ENCODE assay signal across 8 mouse cellular contexts in the genomic region with DNA sequence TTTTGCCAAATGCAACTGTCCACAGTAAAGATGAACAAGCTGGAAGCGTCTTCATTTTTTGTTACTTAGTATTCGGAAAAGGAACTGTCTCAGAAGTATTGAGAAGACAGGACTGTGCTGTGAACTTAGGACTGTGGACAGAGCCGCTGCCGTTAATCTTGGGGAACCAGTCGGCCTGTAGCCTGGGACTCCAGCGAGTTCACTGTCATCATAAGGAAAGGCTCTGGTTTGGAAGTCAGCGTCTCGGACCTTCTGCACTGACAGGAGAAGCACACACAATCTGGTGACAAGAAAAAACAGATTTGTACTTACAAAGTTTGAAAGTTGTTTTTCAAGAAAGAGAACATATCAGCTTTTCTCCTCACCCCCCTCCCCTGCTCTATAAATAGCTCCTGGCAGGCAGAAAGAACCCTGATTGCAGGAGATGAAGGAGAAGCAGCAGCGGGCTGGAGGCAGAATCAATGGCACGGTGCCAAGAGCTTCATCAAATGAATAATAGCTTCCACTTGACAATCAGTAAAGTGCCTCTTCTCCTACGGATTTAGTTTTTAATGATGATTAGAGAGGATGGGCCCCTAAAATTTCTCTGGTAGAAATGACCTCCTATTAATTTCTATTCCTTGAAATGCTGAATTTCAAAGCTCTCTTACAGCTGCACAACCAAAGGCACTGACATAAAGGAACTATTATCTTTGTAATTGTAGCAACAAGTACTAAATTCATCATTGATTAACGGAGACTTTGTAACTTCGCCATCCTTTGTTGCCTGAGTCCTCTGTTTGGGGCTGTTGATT.
DNase-seq lines count a peak whose midpoint lies in the region; ATAC-seq lines count a peak whose summit lies in the region.

No protein-coding gene starts in this region.

- H3K9ac ChIP-seq in neural tube, embryonic 11.5 days (ENCODE audit: low read length) = no peak overlapping the region
- H3K9ac ChIP-seq in heart, embryonic 15.5 days = no peak overlapping the region

- 0 out of 2 replicates have a peak, but pooled peaks cover 3% of the 10 kb centered on the region for H3K4me1 ChIP-seq in neural tube, embryonic 11.5 days (ENCODE audit: control insufficient read depth, insufficient read depth, low read length)
- peaks cover 11% of the 10 kb centered on the region for H3K4me1 ChIP-seq in heart, embryonic 15.5 days (replicated peaks)

- WGBS in neural tube, embryonic 11.5 days = 25% methylated on average over 13 of the region's 13 CpGs
- 13% methylated on average over 13 of the region's 13 CpGs for WGBS in heart, embryonic 15.5 days

- ATAC-seq in neural tube, embryonic 11.5 days (ENCODE audit: insufficient read depth, low FRiP score, low TSS enrichment) = peak; percentile 48; the same call in 1 of the 2 replicates
- ATAC-seq in heart, embryonic 15.5 days (replicated peaks; ENCODE audit: insufficient number of reproducible peaks, insufficient read depth, low FRiP score, low read depth) = no peak

- no peaks in the 10 kb centered on the region for H3K27me3 ChIP-seq in neural tube, embryonic 11.5 days (ENCODE audit: control insufficient read depth, insufficient read depth, low read length)
- H3K27me3 ChIP-seq in heart, embryonic 15.5 days = no peaks in the 10 kb centered on the region

- H3K4me2 ChIP-seq in neural tube, embryonic 11.5 days (ENCODE audit: low read depth) = no peak overlapping the region
- H3K4me2 ChIP-seq in heart, embryonic 15.5 days = peak overlapping the region; percentile 53

- H3K27ac ChIP-seq in neural tube, embryonic 11.5 days (ENCODE audit: low read depth, low read length) = no peak overlapping the region
- 0 out of 2 replicates have a peak overlapping the region, but pooled peaks have one; percentile 40 for H3K27ac ChIP-seq in heart, embryonic 15.5 days

- H3K36me3 ChIP-seq in neural tube, embryonic 11.5 days (ENCODE audit: control insufficient read depth, insufficient read depth, low read length) = no peaks in the 10 kb centered on the region
- no peaks in the 10 kb centered on the region for H3K36me3 ChIP-seq in heart, embryonic 15.5 days

- intact Hi-C loops in left cerebral cortex, postnatal 10 days (cut with DNase I) = no loop called here

- no peak overlapping the region for H3K4me3 ChIP-seq in neural tube, embryonic 11.5 days (ENCODE audit: low read depth, low read length)
- H3K4me3 ChIP-seq in heart, embryonic 15.5 days = peak overlapping the region; percentile 25

- H3K9me3 ChIP-seq in neural tube, embryonic 11.5 days (ENCODE audit: control insufficient read depth, low read length) = no peaks in the 10 kb centered on the region
- H3K9me3 ChIP-seq in heart, embryonic 15.5 days (replicated peaks) = no peaks in the 10 kb centered on the region

- DNase-seq in cerebellum, postnatal 10 days = peak; percentile 78 to 79
- no peak for DNase-seq in cerebellum, adult 11 months
- peak; percentile 53 for DNase-seq in neural tube, embryonic 11.5 days (ENCODE audit: low spot score)
- no peak for DNase-seq in neural tube, embryonic 10.5 days (ENCODE audit: extremely low spot score, low spot score)
- DNase-seq in left cerebral cortex, postnatal 10 days (ENCODE audit: extremely low spot score in 1 of 2, low spot score in 2 of 2) = peak; percentile 49 to 52
- peak; percentile 87 for DNase-seq in retina, postnatal 1 day
- no peak for DNase-seq in MN1 (ENCODE audit: low spot score)

Comparison
In these comparisons a context has a peak if more than half of its experiments do, and no peak if none do; other contexts are left out.
1. DNase-seq: peak in cerebellum, postnatal 10 days (2 of 2), neural tube, embryonic 11.5 days (single experiment), left cerebral cortex, postnatal 10 days (2 of 2) and retina, postnatal 1 day (single experiment); none in cerebellum, adult 11 months (single experiment), neural tube, embryonic 10.5 days (single experiment) and MN1 (single experiment).